Mouse (Mus musculus) layer of hippocampus, adult 11-12 months (tissue): ENCODE measurements around the gene Acad10.
A peak's percentile ranks its signal among the peaks of the same experiment; 100 is the strongest.

Source experiments
- DNase-seq: peaks from one replicate; pipeline ENCODE4 v3.0.0; 2022; ENCODE audit warnings: low spot score

Acad10 gene

DNA sequence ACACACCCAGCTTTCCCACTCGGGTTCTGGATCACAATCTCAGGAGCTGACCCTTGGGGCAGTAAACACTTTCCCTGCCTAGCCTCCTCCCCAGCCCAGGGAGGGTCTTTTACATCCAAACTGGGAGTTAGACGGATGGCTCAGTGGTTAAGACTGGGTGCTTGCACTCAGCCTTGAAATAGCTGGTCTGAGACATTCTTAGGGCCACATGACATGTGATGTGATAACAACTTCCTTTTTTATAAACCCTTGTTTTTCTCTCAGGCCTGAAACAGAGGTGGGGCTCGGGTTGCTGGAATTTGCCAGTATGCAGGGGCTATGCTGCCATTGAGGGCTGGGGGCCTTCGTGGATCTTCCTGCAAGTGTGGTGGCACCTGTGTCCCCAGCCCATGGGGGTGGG is 63.0 kb downstream of the Acad10 start:
- no peak for DNase-seq

DNA sequence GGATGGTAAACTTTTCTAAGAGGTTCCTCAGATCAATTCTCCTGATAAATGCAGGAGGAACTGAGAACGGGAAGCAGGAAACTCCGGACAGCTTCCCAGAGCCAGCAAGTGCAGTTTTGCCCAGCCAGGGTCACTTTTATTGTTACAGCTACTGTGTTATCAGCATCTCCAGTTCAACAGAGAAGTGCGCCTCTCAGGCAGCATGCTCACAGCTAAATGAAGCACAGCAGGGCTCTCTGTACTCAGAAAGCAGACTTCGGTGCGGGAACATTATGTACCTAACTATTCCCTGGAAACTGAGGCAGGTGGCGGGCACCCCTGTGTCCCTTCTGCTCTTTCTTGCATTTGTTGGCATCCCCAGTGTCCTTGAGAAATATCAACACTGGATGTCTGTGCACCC is 64.1 kb downstream of the Acad10 start:
- DNase-seq: no peak

GRCm38 (mm10) chr5:121595758-121596157 is 64.6 kb downstream of the Acad10 start:
- DNase-seq: no peak

DNA sequence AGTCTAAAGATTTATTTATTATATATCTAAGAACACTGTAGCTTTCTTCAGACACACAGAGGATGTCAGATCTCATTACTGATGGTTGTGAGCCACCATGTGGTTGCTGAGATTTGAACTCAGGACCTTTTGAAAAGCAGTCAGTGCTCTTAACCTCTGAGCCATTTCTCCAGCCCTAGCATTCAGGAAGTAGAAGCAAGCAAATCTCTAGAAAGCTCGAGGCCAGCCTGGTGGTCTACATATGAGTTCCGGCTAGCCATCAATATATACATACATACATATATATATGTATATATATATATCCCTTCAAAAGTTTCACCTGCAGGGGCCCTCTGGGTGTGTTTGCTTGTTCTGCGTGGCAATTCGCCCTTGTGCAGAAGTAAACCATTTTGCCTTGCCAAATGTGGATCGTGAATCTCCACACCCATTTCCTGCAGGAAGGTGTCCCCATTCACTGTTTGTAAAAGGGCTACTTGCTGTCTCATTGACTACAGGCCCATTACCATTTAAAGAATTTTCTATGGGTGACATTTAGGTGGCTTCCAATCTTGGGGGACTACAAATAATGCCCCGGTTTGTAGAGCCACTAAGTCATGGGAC is 65.5 kb downstream of the Acad10 start:
- no peak for DNase-seq

DNA sequence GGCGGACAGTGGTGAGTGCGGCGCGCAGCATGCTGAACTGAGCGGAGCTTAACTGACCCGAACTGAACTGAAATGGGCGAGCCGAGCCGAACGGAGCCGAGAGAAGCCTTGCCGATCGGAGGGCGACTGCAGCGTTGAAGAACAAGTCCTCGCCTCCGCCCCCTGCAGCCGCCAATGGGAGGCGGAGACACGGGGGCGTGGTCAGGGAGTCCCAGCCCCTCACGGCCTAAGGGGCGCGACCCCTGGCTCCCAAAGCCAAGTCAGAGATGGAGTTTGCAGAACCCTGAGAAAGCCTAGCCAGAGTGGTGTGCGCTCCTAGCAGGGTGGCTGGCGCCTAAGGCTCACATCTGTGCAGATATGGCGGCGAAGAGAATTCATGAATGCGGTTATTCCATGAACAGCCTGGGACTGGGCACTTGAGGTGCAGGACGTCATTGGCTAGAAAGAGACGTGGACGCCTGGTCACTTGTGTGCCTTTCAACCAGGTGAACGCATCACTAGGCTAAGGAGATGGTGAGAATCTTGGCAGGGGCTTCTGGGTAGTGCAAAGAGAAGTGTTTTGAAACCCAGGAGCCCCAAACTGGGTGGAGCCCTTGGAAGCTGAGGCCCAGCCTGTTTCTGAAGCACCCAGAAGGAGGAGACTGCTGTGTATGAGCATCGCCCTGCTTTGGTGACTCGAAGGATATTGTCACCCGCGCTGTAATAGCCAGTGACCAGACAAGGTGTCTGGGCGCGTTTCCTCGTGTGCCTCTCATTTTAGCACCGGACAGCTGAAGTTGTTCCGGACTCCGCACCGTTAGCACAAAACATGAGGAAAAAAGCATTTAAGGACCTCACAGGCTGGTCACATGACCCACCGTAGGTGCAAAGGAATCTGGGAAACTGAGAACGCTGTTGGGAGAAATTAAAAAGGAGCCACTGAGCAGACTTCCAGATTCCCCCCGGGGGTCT is 66.6 kb downstream of the Acad10 start, which contains the start of gene Aldh2:
Gene Aldh2 (minus strand): TSS at position 374 of the 951 bp plus-strand sequence.
- DNase-seq: peak; percentile 81

GRCm38 (mm10) chr5:121592816-121593407 is 67.4 kb downstream of the Acad10 start:
- no peak for DNase-seq

GRCm38 (mm10) chr5:121592064-121592815 is 68.1 kb downstream of the Acad10 start:
- DNase-seq: no peak

- no peak for DNase-seq
Measured at GRCm38 (mm10) chr5:121591417-121592063, 68.8 kb downstream of the Acad10 start.

DNA sequence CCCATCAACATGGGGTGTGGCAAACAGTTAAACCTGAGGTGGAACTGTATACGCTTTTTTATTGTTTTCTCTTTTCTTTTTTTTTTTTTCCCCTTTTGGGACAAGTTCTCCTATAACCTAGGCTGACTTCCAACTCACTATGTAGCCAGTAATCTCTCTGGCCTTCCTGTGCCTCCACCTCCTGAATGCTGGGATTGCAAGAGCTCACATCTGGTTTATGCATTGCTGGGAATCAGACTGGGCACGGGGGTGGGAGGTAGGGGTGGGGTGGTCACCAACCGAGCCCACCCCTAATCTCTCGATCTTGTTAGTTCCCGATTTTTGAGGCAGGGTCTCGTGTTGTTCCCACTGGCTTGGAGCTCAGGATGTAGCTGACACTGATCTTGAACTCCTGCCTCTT is 70.4 kb downstream of the Acad10 start:
- DNase-seq: no peak

DNA sequence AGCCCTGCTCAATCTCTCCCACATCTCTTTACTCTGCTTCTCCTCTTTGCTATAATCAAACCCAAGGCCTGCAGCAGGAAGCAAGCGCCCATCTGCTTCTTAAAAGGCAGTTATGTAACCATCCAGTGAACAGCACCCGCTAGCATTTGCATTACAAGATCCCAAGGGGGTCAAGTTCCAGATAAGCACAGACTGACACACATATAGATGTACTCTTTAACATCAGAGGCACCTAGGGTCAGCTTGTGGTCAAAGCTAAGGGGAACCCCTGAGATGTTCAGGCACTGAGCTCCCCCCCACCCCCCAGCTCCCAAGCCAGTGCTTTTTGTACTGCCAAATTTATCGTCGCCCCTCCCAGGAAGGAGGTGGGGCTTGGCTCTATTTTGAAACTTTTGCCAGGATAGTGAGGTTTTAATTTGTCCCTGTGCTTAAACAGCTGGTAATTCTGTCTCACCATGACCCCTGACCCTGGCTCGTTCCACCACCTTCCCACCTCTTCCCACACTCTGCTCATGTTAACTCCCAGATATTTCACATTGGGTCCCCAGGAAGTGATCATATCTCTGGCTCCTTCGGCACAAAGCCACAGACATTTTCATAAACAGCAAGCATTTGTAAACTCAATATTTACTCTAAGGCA is 73.8 kb downstream of the Acad10 start:
- DNase-seq: peak; percentile 66

- no peak for DNase-seq
Measured at GRCm38 (mm10) chr5:121585699-121586098, 74.6 kb downstream of the Acad10 start.

- DNase-seq: no peak
Measured at GRCm38 (mm10) chr5:121585005-121585404, 75.3 kb downstream of the Acad10 start.

GRCm38 (mm10) chr5:121583765-121584501 is 76.4 kb downstream of the Acad10 start:
- DNase-seq: peak; percentile 83

DNA sequence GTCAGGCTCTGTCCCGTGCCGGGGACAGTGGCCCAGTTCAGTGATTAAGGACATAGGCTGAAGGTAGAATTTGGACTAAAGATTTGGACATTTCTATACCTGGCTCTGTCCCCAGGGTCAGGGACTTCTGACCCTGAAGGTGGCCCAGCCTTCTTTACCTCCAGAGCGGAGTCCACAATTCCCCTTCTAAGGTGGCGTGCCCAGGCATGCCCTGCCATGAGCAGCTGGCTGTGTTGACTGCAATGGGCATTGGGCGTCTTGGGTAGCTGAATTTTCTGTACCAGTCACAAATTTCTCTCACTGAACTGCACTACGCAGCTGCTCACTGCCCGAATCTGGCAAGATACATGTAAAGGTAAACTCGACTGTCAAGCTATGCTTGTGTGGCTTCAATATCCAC is 78.4 kb downstream of the Acad10 start:
- DNase-seq: no peak

DNA sequence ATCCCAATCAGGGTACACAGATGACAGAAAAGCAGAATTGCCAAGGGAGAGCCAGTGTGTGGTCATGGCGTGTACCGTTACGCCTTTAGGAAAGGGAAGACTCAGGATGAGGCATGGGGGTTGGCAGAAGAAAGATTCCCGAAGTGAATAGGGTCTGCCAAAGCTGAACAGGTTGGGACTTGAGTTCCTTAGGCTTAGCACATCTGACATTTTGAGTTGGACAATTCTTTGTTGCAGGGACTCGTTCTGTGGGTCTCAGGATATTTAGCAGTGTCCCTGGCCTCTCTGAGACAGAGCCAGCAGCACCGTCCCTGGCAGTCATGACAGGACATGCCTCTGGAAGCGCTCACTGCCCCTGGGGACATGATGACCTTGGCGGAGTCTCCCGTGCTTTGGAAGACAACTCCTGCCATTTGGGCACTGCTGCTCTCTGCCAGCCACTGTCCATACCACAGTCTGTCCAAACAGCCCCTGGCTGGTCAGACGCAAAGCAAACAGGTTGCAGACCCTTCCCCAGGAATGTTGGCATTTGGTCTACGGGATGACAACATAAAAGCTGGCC is 83.3 kb downstream of the Acad10 start:
- no peak for DNase-seq

GRCm38 (mm10) chr5:121575867-121576266 is 84.4 kb downstream of the Acad10 start:
- DNase-seq: no peak

DNA sequence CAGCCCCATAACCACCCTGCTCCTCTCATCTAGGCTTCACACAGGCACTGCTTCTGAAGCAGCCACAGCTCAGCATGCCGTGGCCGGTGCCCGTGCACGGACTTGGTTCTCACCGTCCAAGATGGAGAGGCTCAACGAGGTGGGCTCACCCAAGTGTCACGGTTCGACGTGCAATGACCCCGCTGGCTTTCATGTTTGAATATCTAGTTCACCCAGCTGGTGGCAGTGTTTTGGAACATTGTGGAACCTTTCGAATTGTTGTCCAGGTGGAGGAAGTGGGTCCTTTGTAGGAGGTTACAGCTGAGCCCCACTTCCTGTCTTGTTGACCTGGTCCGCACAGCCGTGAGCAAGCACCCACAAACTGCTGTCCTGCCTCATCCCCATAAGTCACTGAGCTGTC is 86.2 kb downstream of the Acad10 start:
- no peak for DNase-seq
